ENCODE assay signal across 8 mouse cellular contexts in genomic region chr4:153943243-153943642, GRCm38 (mm10). TPM values are rescaled to one million over a fixed set of nuclear protein-coding genes. Genes with fewer than 3 reads are reported as not detected.
DNase-seq lines count a peak whose midpoint lies in the region; ATAC-seq and TF ChIP-seq lines count a peak whose summit lies in the region.

No protein-coding gene starts in this region.

- H3K4me3 ChIP-seq in bone marrow, adult 2 months (replicated peaks; ENCODE audit: control insufficient read depth, low read depth, low read length) = no peak overlapping the region
- H3K4me3 ChIP-seq in hindbrain, postnatal 0 days (ENCODE audit: low read length) = no peak overlapping the region

- TF ChIP-seq POLR2A in bone marrow, adult 2 months (IDR thresholded peaks at IDR 0.05; ENCODE audit: borderline replicate concordance, control insufficient read depth, low read depth, low read length) = no peak

- H3K9ac ChIP-seq in hindbrain, postnatal 0 days (replicated peaks; ENCODE audit: low read length) = no peak overlapping the region

- no peaks in the 10 kb centered on the region for H3K4me1 ChIP-seq in bone marrow, adult 2 months (ENCODE audit: control insufficient read depth, insufficient read depth, low read length)
- H3K4me1 ChIP-seq in hindbrain, postnatal 0 days (ENCODE audit: insufficient read depth, low read length) = 0 out of 2 replicates have a peak, but pooled peaks cover 4% of the 10 kb centered on the region

- DNase-seq in adrenal gland, adult 2 months = peak; percentile 10
- DNase-seq in adrenal gland, adult 18-20 months (ENCODE audit: low spot score in 2 of 2) = no peak
- DNase-seq in left cerebral cortex, adult 18-20 months (ENCODE audit: low spot score in 2 of 2) = peak; percentile 54 to 65
- DNase-seq in left cerebral cortex, adult 11 months (ENCODE audit: low spot score) = no peak
- DNase-seq in hindbrain, postnatal 0 days (ENCODE audit: low spot score) = peak; percentile 77
- no peak for DNase-seq in gastrocnemius, postnatal 25 days

- H3K4me2 ChIP-seq in hindbrain, postnatal 0 days (ENCODE audit: low read depth, low read length) = no peak overlapping the region

- no peaks in the 10 kb centered on the region for H3K36me3 ChIP-seq in hindbrain, postnatal 0 days (ENCODE audit: insufficient read depth, low read length)

- peak; percentile 41; the same call in 1 of the 2 replicates for ATAC-seq in hindbrain, postnatal 0 days
- peak; percentile 62 for ATAC-seq in megakaryocyte-erythroid progenitor cell, adult 5-6 weeks (replicated peaks; ENCODE audit: low FRiP score, low TSS enrichment, poor library complexity, severe bottlenecking)

- WGBS in bone marrow, adult 2 months = 38% methylated on average over 4 of the region's 4 CpGs
- 48% methylated on average over 4 of the region's 4 CpGs for WGBS in hindbrain, postnatal 0 days

- H3K27ac ChIP-seq in bone marrow, adult 2 months (ENCODE audit: control insufficient read depth, insufficient read depth, low read depth, low read length, poor library complexity) = no peak overlapping the region
- no peak overlapping the region for H3K27ac ChIP-seq in hindbrain, postnatal 0 days

- TF ChIP-seq CTCF in bone marrow, adult 2 months (IDR thresholded peaks at IDR 0.05; ENCODE audit: control insufficient read depth, insufficient read depth, low read length) = peak; percentile 51; the same call in 1 of the 2 replicates
- TF ChIP-seq CTCF in hindbrain, postnatal 0 days (IDR thresholded peaks at IDR 0.05; ENCODE audit: low read depth) = peak; percentile 90

- no peaks in the 10 kb centered on the region for H3K27me3 ChIP-seq in hindbrain, postnatal 0 days (ENCODE audit: insufficient read depth, low read length)

- no peaks in the 10 kb centered on the region for H3K9me3 ChIP-seq in hindbrain, postnatal 0 days (ENCODE audit: low read length)

RNA-seq across cellular contexts. Expression of gene A430005L14Rik, which starts 13.8 kb away (rescaled TPM):
- 10 to 100 TPM; 18.0 to 19.9 TPM for total RNA-seq in adrenal gland, adult 2 months (2021)
- 45.5 and 47.9 TPM in 2 replicates for polyA plus RNA-seq in adrenal gland, adult 2 months (2012; rRNA removed)
- 10 to 100 TPM; 15.4 to 16.9 TPM for total RNA-seq in adrenal gland, adult 18-20 months (2021)
- 10 to 100 TPM; 25.3 to 25.6 TPM for total RNA-seq in left cerebral cortex, adult 18-20 months (2021)
- polyA plus RNA-seq in bone marrow, adult 2 months (2011; ENCODE audit: insufficient read depth, insufficient read length, low replicate concordance, missing spikeins) = 60.4 and 78.7 TPM in 2 replicates
- total RNA-seq in hindbrain, postnatal 0 days (2014; rRNA removed) = 18.9 and 47.4 TPM in 2 replicates
- polyA plus RNA-seq in hindbrain, postnatal 0 days (2015; fragmentation: Nextera tagmentation; extraction: Ambion mirVana) = 45.3 and 48.2 TPM in 2 replicates
- total RNA-seq in megakaryocyte-erythroid progenitor cell, adult 5-6 weeks (2014; fragmentation: Nextera tagmentation) = 58.6 and 78.0 TPM in 2 replicates
- total RNA-seq in megakaryocyte-erythroid progenitor cell, adult 5-6 weeks (2017) = 45.1 and 62.6 TPM in 2 replicates
- total RNA-seq in gastrocnemius, postnatal 25 days (2021) = 10 to 100 TPM; 13.6 to 14.7 TPM

RNA-seq across cellular contexts. Expression of gene Dffb, which starts 31.7 kb away (rescaled TPM):
- total RNA-seq in adrenal gland, adult 2 months (2021) = 1 to 10 TPM; 2.9 to 3.7 TPM
- 12.7 and 13.5 TPM in 2 replicates for polyA plus RNA-seq in adrenal gland, adult 2 months (2012; rRNA removed)
- 1 to 10 TPM; 2.8 to 3.2 TPM for total RNA-seq in adrenal gland, adult 18-20 months (2021)
- 10 to 100 TPM; 12.7 to 14.8 TPM for total RNA-seq in left cerebral cortex, adult 18-20 months (2021)
- polyA plus RNA-seq in bone marrow, adult 2 months (2011; ENCODE audit: insufficient read depth, insufficient read length, low replicate concordance, missing spikeins) = 5.7 and 15.7 TPM in 2 replicates
- 15.1 and 25.7 TPM in 2 replicates for total RNA-seq in hindbrain, postnatal 0 days (2014; rRNA removed)
- 10.6 and 13.1 TPM in 2 replicates for polyA plus RNA-seq in hindbrain, postnatal 0 days (2015; fragmentation: Nextera tagmentation; extraction: Ambion mirVana)
- 6.4 and 9.5 TPM in 2 replicates for total RNA-seq in megakaryocyte-erythroid progenitor cell, adult 5-6 weeks (2014; fragmentation: Nextera tagmentation)
- total RNA-seq in megakaryocyte-erythroid progenitor cell, adult 5-6 weeks (2017) = 11.8 and 15.0 TPM in 2 replicates
- 1 to 10 TPM; 2.2 to 2.7 TPM for total RNA-seq in gastrocnemius, postnatal 25 days (2021)

RNA-seq across cellular contexts. Expression of gene Cep104, which starts 31.8 kb away (rescaled TPM):
- total RNA-seq in adrenal gland, adult 2 months (2021) = 10 to 100 TPM; 25.6 to 25.7 TPM
- 18.4 and 22.4 TPM in 2 replicates for polyA plus RNA-seq in adrenal gland, adult 2 months (2012; rRNA removed)
- total RNA-seq in adrenal gland, adult 18-20 months (2021) = 10 to 100 TPM; 22.7 to 25.0 TPM
- 10 to 100 TPM; 33.2 to 33.9 TPM for total RNA-seq in left cerebral cortex, adult 18-20 months (2021)
- polyA plus RNA-seq in bone marrow, adult 2 months (2011; ENCODE audit: insufficient read depth, insufficient read length, low replicate concordance, missing spikeins) = 7.9 and 11.1 TPM in 2 replicates
- total RNA-seq in hindbrain, postnatal 0 days (2014; rRNA removed) = 11.2 and 11.7 TPM in 2 replicates
- 11.6 and 13.9 TPM in 2 replicates for polyA plus RNA-seq in hindbrain, postnatal 0 days (2015; fragmentation: Nextera tagmentation; extraction: Ambion mirVana)
- total RNA-seq in megakaryocyte-erythroid progenitor cell, adult 5-6 weeks (2014; fragmentation: Nextera tagmentation) = 10.6 and 18.1 TPM in 2 replicates
- total RNA-seq in megakaryocyte-erythroid progenitor cell, adult 5-6 weeks (2017) = 6.0 and 8.4 TPM in 2 replicates
- total RNA-seq in gastrocnemius, postnatal 25 days (2021) = 10 to 100 TPM; 20.0 to 21.9 TPM

Comparison
In these comparisons a context has a peak if more than half of its experiments do, and no peak if none do; other contexts are left out.
1. DNase-seq: peak in adrenal gland, adult 2 months (single experiment), left cerebral cortex, adult 18-20 months (2 of 2) and hindbrain, postnatal 0 days (single experiment); none in adrenal gland, adult 18-20 months (0 of 2), left cerebral cortex, adult 11 months (single experiment) and gastrocnemius, postnatal 25 days (single experiment).